Mouse (Mus musculus): ENCODE measurements around the gene Tha1.
A peak's percentile ranks its signal among the peaks of the same experiment; 100 is the strongest.
"Not testable (repeated sequence)": the region's sequence is repeated elsewhere in the genome, so short reads cannot be mapped to it uniquely, and the experiment has no call there.

Tha1 gene

GRCm38 (mm10) chr11:117848985-117849671 is 24.2 kb downstream of the Tha1 start, which contains the start of gene Birc5:
TSS of gene Birc5 (plus strand) at chr11:117849251.
- DNase-seq (ENCODE audit: low read depth, low spot score): peak; percentile 97

GRCm38 (mm10) chr11:117848271-117848984 is 24.9 kb downstream of the Tha1 start:
- peak; percentile 47 for DNase-seq (ENCODE audit: low read depth, low spot score)

DNA sequence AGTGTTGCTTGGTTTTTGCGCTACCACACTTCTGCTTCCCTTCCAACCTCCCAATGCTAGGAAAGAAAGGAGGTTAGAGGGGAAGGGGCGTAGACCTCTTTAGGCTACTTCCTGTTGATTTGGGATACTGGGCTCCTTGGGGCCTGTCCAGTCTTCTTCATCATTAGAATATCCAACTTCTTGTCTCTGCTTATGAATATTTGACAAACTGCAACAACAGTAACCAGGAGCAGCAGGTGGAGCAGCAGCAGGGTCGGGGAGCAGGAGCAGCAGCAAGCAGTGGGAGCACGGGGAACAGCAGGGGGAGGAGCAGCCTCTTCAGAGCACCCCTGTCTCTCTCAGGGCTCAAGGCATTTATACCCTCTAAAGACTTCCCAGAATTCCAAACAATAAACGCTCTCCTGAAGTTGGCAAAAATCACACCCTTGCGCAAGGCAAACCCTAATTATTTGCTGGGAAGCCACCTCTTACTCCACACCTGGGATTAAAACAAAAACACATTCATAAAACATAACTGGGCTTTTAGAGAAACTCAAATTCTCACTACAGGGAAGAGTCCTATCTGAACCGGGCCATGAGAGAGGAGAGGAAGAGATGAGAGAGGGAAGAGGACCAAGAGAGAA is 25.6 kb downstream of the Tha1 start:
- no peak for DNase-seq (ENCODE audit: low read depth, low spot score)

GRCm38 (mm10) chr11:117846640-117847039 is 26.6 kb downstream of the Tha1 start:
- DNase-seq (ENCODE audit: low read depth, low spot score): peak; percentile 17

- no peak for DNase-seq (ENCODE audit: low read depth, low spot score)
These were observed 27.6 kb downstream of the Tha1 start for GRCm38 (mm10) chr11:117845651-117846050.

DNA sequence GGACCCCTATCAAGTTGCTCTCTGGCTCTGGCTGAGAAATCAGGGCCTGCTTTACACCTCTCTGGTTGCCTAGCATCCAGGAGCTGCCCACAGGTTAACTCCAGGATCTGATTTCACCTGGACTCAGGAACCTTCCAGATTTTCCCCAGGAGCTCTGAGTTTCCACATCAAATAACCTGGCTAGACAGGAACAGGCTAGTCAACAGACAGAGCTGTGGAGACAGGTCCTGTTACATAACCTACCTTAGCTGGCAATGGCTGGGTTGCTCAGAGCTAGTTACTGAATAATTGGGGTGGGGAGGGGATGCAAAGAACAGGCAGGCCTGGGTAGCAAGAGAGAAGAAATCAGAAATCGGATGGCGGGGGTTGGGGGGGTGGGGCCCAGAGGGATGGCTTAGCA is 28.3 kb downstream of the Tha1 start:
- no peak for DNase-seq (ENCODE audit: low read depth, low spot score)

DNA sequence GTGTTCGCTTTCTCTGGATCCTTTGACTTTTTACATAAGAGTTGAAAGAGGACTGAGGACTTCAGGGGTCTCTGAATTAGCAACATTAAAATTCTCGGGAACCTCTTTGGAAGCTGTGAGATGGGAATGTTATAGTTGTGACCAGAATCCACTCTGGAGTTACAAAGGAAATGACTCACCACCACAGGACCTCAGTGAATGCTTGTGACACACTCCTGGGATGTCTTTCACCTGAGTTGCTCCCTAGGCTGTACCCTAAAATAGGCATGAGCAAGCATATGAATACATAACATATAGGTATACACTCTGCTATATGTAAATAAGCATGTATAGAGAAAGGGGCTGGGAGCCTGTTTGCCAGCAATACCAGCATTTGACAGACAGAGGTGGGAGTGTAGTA is 29.8 kb downstream of the Tha1 start:
- no peak for DNase-seq (ENCODE audit: low read depth, low spot score)

DNA sequence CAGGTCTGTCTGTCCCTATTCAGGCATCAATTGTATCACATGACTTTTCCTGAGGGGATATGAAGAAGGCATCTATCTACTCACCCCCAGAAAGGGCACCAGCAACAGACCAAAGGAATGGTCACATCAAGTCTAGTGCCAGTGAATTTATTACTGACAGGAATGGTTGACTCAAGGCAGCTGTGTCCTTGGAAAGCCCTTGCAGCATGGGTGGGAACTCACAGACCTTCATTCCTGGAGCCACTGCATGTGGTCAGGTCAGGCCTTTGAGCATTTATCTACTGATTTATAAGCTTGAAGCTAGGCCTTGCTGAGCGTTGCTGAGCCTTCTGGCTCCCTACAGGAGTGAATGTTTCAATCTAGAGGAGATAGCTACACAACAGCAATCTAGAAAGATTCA is 32.4 kb downstream of the Tha1 start:
- DNase-seq (ENCODE audit: low read depth, low spot score): no peak

- DNase-seq (ENCODE audit: low read depth, low spot score): no peak
These were observed 34.3 kb downstream of the Tha1 start for GRCm38 (mm10) chr11:117839021-117839420.

DNA sequence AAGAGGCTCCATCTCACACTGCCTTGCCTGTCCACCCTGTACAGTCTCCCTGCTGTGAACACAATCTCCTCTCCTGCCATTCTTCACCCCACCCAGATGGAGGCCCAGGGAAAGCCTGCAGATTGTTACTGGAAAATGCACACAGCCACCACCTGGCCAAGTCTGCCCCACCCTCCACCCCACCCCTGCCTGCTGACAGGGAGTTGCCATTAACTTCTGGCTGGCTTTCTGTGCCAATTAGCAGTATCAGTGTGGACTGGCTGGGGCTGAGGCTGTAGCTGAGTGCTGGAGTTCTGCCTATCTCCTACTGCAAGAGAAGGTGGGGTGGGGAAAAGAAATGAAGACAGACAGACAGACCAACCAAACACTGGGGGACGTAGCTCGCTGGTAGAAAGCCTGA is 34.7 kb downstream of the Tha1 start:
- DNase-seq (ENCODE audit: low read depth, low spot score): no peak

DNA sequence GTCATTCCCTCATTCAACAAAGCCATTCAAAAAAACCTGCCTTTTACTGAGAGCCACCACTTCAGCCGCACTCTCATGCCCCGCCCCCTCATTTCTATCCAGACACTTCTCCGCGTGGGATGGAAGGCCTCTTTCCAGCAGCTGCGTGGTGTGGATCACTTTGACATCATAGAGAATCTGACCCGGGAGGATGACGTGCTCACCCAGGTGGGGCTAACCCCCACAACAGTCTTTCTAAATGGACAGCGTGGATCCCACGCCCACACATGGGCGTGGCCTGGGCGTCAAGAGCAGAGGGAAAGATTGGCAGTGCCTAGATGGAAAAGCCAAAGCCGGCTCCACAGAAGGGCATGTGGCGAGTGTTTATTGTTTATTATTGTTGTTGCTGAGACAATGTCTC is 37.0 kb downstream of the Tha1 start:
- peak; percentile 71 for DNase-seq (ENCODE audit: low read depth, low spot score)

GRCm38 (mm10) chr11:117834086-117834485 is 39.2 kb downstream of the Tha1 start:
- DNase-seq (ENCODE audit: low read depth, low spot score): no peak

DNA sequence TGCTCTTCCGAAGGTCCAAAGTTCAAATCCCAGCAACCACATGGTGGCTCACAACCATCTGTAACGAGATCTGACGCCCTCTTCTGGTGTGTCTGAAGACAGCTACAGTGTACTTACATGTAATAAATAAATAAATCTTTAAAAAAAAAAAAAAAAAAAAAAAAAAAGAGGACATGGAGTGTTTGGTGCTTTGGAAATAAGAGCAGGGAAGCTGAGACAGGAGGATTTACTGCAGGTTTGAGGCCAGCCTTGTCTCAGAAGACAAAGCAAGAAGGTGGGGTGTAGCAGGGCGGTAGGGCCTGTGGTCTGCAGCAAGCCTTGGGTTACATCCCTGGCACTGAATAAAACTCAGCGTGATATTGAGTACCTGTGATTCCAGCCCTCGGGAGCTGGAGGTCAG is 39.8 kb downstream of the Tha1 start:
- DNase-seq (ENCODE audit: low read depth, low spot score): not testable (repeated sequence)

- DNase-seq (ENCODE audit: low read depth, low spot score): peak; percentile 81
These were observed 41.0 kb downstream of the Tha1 start for GRCm38 (mm10) chr11:117832086-117832969.

- DNase-seq (ENCODE audit: low read depth, low spot score): no peak
These were observed 42.9 kb downstream of the Tha1 start for GRCm38 (mm10) chr11:117830401-117830800.

- DNase-seq (ENCODE audit: low read depth, low spot score): no peak
These were observed 43.5 kb downstream of the Tha1 start for GRCm38 (mm10) chr11:117829671-117830215.

DNA sequence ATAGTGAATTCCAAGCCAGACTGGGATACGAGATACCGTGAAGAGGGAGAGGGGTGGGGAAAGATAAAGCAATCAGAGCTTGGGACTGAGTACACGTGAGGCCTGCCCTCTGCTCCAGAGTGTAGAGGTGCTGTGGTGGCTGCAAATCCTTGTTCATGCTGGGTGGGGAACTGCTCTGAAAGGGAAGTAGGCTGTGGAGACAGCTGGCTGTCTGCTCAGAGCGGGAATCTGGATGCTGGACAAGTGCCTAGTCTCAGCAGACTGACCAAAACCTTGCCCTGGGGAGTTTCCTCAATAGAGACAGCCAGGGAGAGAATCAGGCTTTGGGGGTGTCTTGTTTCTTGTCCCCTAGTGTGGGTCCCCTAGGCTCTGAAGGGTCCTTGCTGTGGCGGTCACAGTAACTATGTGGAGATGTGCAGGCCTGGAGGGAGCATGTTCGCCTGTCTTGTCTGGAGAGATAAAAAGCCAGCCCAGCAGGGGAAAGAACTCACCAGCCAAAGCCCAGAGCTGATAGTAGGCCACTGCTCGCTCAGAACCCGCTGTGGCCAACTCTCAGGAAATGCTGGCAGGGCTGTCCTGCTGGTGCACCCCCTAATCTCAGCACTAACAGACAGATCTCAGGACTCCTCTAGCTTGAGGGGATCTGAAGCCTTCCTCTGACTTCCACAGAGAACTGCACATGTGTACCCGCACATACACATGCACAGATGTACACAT is 44.2 kb downstream of the Tha1 start:
- DNase-seq (ENCODE audit: low read depth, low spot score): peak; percentile 52

DNA sequence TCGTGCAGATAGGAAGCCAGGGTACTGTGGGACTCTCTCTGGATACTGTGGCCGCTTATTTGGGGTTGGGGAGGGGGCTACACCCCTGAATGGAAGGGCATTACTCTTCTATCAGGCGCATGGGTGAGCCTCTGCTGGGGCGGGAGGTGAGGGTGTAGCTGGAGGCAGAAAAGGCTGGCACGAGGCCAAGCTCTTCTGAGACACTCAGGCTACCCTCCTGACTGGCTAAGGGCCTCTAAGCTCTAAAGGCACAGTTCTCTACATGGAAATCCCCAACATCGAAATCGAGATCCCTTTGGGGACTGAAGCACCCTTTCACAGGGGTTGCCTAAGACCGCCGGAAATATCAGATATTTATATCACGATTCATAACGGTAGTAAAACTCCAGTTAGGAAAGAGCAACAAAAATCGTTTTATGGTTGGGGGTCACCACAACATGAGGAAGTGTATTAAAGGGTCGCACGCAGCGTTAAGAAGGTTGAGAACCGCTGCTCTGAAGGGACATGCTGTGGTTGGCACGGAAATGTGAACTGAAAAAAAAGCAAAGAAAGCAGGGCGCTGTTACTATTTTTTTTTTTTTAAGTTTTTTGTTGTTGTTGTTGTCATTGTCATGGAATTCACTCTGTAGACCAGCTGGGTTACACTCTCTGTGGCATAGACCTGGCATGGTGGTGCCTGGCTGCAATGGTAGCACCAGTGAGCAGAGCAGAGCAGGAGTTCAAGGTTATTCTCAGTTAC is 45.0 kb downstream of the Tha1 start:
- DNase-seq (ENCODE audit: low read depth, low spot score): no peak

GRCm38 (mm10) chr11:117827386-117827785 is 45.9 kb downstream of the Tha1 start:
- no peak for DNase-seq (ENCODE audit: low read depth, low spot score)

DNA sequence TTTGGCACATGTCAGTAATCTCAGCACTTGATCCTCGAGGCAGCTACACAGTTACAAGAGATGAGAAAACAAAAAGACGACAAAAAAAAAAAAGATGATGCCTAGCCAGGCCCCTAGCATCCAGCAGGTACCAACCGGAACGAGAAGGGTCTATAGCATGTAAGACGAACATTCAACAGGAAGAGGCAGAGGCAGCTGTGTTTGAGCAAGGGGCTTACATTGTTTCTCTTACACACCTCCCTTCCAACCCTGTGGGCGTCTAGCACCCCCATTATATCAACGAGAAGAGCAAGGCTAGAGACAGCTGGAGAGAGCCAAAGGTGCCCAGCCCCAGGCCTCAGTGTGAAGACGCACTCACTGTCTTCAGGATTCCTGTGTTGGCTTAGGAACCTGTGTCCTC is 46.4 kb downstream of the Tha1 start:
- DNase-seq (ENCODE audit: low read depth, low spot score): no peak

All from brain, adult 2 months (tissue).